Mouse (Mus musculus) erythroblast, embryonic 14.5 days (primary cell): ENCODE results near the gene Ndrg3.

Experiments used
- GATA1 ChIP-seq: IDR thresholded peaks from 2 replicates; pipeline ENCODE4 v1.6.1; 2012; ENCODE audit warnings: low read length, inconsistent platforms, mixed read lengths
- TAL1 ChIP-seq: IDR thresholded peaks from 3 replicates; pipeline ENCODE4 v1.6.1; 2012; ENCODE audit warnings: low read length, inconsistent platforms, mixed read lengths

DNA sequence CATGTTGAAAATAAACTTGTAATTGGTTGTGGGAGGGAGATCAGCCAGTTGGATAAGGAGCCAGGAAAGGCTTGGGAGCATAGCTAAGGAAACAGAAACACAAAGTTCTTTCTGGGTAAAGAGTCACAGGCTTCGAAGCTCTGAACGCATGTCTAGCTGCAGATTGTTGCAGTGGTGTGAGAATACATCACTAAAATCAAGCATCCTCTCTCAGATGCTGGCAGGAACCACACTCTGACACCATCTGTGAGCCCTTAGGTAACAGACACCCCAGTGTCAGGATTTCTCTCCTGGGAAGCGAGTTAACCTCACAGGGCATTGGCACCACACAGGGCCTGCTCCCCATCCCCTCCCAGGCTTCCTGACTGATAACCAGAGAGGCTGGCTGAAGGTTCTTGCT, 76.3 kb downstream of the Ndrg3 start:
- TF ChIP-seq GATA1 (no peak), TAL1 (no peak)
